Mouse (Mus musculus) hindbrain, embryonic 15.5 days (tissue): ENCODE data around the gene Tmc1. TPM values are rescaled to one million over a fixed set of nuclear protein-coding genes. Genes with fewer than 3 reads are reported as not detected.
A peak's percentile ranks its signal among the peaks of the same experiment; 100 is the strongest.

Experiments
- ATAC-seq: fragments of 200-750 bp; cut with Nextera tagmentation; 2 replicates; pipeline ENCODE4 v1.8.0; 2017; ENCODE audit warnings: low read depth, moderate number of reproducible peaks, moderate TSS enrichment; ENCODE audit not compliant: low FRiP score
- H3K27ac ChIP-seq: fragments of 300-500 bp; sonication (generic); replicated peaks from 2 replicates; pipeline ENCODE4 v1.5.1; 2015; ENCODE audit warnings: mild to moderate bottlenecking, inconsistent platforms
- H3K27me3 ChIP-seq: fragments of 300-500 bp; sonication (generic); 2 replicates; pipeline ENCODE4 v1.6.1; 2015; ENCODE audit warnings: control low read depth, inconsistent platforms
- H3K36me3 ChIP-seq: fragments of 300-500 bp; sonication (generic); 2 replicates; pipeline ENCODE4 v1.6.1; 2015; ENCODE audit warnings: control low read depth, inconsistent platforms
- H3K4me1 ChIP-seq: fragments of 300-500 bp; sonication (generic); replicated peaks from 2 replicates; pipeline ENCODE4 v1.6.1; 2015; ENCODE audit warnings: control low read depth, inconsistent platforms
- H3K4me2 ChIP-seq: fragments of 300-500 bp; sonication (generic); 2 replicates; pipeline ENCODE4 v1.6.1; 2015; ENCODE audit warnings: moderate library complexity, mild to moderate bottlenecking, inconsistent platforms
- H3K4me3 ChIP-seq: fragments of 300-500 bp; sonication (generic); 2 replicates; pipeline ENCODE4 v1.5.1; 2015; ENCODE audit warnings: mild to moderate bottlenecking, inconsistent platforms
- H3K9ac ChIP-seq: fragments of 300-500 bp; sonication (generic); 2 replicates; pipeline ENCODE4 v1.6.1; 2015; ENCODE audit warnings: inconsistent platforms
- H3K9me3 ChIP-seq: fragments of 300-500 bp; sonication (generic); 2 replicates; pipeline ENCODE4 v1.6.1; 2016; ENCODE audit warnings: control low read depth, inconsistent platforms
- WGBS: fragments of 180-500 bp; shearing (Covaris S2); methylation state at CpG from one replicate; pipeline ENCODE4 v1.1.7; 2015; 5-methylcytosine and 5-hydroxymethylcytosine counted together
- polyA plus RNA-seq: library from polyadenylated mRNA; unstranded; fragments of >200 nt; fragmentation: Nextera tagmentation; extraction: Ambion mirVana; gene quantifications from 2 replicates; pipeline ENCODE4 v1.2.1, GENCODE M21; 2015

The Tmc1 gene
- polyA plus RNA-seq, 1 experiment from 2014 or later, result not detected

GRCm38 (mm10) chr19:20875881-20876280 lies 78.1 kb downstream of the Tmc1 start:
- no peaks in the 10 kb centered on the region for H3K36me3 ChIP-seq
- 84% methylated on average over 4 of the region's 4 CpGs for WGBS
- no peak overlapping the region for H3K9ac ChIP-seq
- H3K4me1 ChIP-seq, result no peaks in the 10 kb centered on the region
- ATAC-seq, result no peak
- no peaks in the 10 kb centered on the region for H3K27me3 ChIP-seq
- H3K9me3 ChIP-seq, result no peaks in the 10 kb centered on the region
- H3K4me2 ChIP-seq, result no peak overlapping the region
- H3K27ac ChIP-seq, result no peak overlapping the region
- H3K4me3 ChIP-seq, result no peak overlapping the region

GRCm38 (mm10) chr19:20861779-20862178 lies 92.2 kb downstream of the Tmc1 start:
- 90% methylated on average over 4 of the region's 4 CpGs for WGBS

DNA sequence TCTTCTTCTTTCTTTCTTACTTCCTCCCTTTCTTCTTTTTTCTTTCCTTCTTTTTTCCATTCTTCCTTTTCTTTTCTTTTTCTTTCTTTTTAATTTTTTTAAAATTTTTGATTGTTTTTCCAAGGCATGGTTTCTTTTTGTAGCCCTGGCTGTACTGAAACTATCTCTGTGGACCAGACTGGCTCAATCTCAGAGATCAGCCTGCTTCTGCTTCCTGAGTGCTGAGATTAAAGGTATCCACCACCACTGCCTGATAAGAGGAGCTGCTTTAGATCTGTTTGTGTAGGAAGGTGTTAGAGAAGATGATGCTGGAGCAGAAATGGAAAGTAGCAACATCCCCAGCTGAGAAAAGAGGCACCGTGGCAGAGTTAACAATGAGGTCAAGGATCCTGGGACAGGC lies 93.7 kb downstream of the Tmc1 start:
- WGBS, result 98% methylated on average over 1 of the region's 1 CpGs
- no peak for ATAC-seq
- no peaks in the 10 kb centered on the region for H3K36me3 ChIP-seq
- no peak overlapping the region for H3K27ac ChIP-seq
- H3K4me3 ChIP-seq, result no peak overlapping the region
- H3K4me2 ChIP-seq, result no peak overlapping the region
- no peaks in the 10 kb centered on the region for H3K4me1 ChIP-seq
- no peak overlapping the region for H3K9ac ChIP-seq
- H3K9me3 ChIP-seq, result no peaks in the 10 kb centered on the region
- H3K27me3 ChIP-seq, result no peaks in the 10 kb centered on the region

More at GRCm38 (mm10) chr19:20861779-20862178, 92.2 kb downstream of the Tmc1 start:
- Histone ChIP-seq H3K27me3 (no peaks in the 10 kb centered on the region), H3K27ac (no peak overlapping the region), H3K4me3 (no peak overlapping the region), H3K4me2 (no peak overlapping the region), H3K36me3 (no peaks in the 10 kb centered on the region), H3K9ac (no peak overlapping the region), H3K9me3 (no peaks in the 10 kb centered on the region), H3K4me1 (no peaks in the 10 kb centered on the region)
- no peak for ATAC-seq

DNA sequence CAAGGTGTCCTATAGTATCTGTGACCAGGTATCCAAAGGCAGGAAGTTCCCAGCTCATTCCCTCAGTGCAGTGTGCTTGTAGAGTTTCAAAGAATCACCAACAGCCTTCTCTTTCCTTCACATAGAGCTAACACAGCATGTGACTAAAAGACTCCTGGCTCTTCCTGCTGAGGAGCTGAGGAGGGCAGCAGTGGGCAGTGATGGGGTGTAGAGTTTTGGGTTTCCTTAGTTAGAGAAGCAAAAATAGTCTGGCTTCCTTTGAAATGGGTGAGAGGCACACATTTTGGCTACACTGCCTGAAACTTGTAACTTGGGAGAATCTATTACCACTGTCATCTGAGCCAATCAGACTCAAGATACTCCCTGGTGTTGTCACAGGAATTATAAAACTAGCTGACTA lies 96.2 kb downstream of the Tmc1 start:
- no peaks in the 10 kb centered on the region for H3K4me1 ChIP-seq
- no peak overlapping the region for H3K27ac ChIP-seq
- H3K36me3 ChIP-seq, result no peaks in the 10 kb centered on the region
- H3K27me3 ChIP-seq, result no peaks in the 10 kb centered on the region
- no peaks in the 10 kb centered on the region for H3K9me3 ChIP-seq
- no peak overlapping the region for H3K4me2 ChIP-seq
- no peak overlapping the region for H3K4me3 ChIP-seq
- no peak overlapping the region for H3K9ac ChIP-seq
- ATAC-seq, result no peak

DNA sequence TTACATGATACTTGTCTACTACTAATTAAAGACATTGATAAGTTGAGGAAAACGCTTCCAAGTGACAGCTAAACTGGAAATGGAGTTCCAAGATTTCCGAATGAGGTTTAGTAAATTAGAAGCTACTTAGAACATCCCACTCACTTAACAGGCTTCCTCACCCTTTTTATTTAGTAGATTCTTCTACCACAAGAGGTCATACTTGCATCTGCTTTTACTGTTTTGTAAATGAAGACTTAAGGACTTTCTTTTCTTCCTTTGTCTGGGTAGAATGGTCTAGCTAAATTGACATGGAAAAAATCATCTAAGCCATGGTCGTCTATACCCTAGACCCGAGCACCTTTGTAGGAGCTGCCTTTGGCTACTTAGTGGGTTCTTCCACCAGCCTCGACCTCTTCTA lies 105.1 kb downstream of the Tmc1 start:
- 63% methylated on average over 5 of the region's 5 CpGs for WGBS
- no peak overlapping the region for H3K27ac ChIP-seq
- no peak overlapping the region for H3K9ac ChIP-seq
- H3K4me2 ChIP-seq, result no peak overlapping the region
- H3K4me3 ChIP-seq, result no peak overlapping the region
- no peaks in the 10 kb centered on the region for H3K4me1 ChIP-seq
- no peak for ATAC-seq
- no peaks in the 10 kb centered on the region for H3K27me3 ChIP-seq
- no peaks in the 10 kb centered on the region for H3K36me3 ChIP-seq
- no peaks in the 10 kb centered on the region for H3K9me3 ChIP-seq

DNA sequence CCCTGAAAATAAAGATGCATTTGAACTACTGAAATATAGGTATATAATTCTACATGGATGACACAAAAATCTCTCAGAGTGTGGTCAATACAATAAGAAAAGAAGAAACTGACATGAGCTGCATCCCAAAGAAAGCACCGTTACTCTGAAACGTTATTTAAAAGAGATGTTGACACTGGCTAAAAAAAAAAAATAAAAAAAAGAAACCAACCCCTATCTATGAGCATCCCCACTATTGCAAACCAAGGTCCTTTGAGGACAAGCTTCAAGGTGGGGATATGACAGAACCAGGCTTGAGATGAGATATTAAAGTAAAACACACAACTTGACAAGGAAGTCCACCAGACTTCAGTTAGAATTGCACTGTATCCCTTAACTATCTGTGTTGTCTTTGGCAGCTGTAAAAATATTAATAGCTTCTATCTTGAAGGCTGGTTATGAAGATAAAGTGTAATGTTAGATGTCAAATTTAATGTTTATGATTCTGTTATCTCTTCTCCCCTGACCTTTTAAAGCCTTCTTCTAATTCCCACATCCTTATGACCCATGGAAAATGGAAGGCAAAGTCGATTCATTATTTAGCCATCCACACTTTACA lies 106.4 kb downstream of the Tmc1 start:
- Histone ChIP-seq H3K4me1 (no peaks in the 10 kb centered on the region), H3K27me3 (no peaks in the 10 kb centered on the region), H3K27ac (no peak overlapping the region), H3K4me3 (no peak overlapping the region), H3K9ac (no peak overlapping the region), H3K36me3 (no peaks in the 10 kb centered on the region), H3K4me2 (no peak overlapping the region), H3K9me3 (no peaks in the 10 kb centered on the region)
- no peak for ATAC-seq
- 83% methylated on average over 3 of the region's 3 CpGs for WGBS

GRCm38 (mm10) chr19:20837422-20837821 lies 116.6 kb downstream of the Tmc1 start:
- Histone ChIP-seq H3K9ac (no peak overlapping the region), H3K4me1 (no peaks in the 10 kb centered on the region; the same call in 1 of the 2 replicates), H3K4me2 (no peak overlapping the region), H3K4me3 (no peak overlapping the region), H3K27me3 (no peaks in the 10 kb centered on the region), H3K27ac (no peak overlapping the region), H3K9me3 (no peaks in the 10 kb centered on the region), H3K36me3 (no peaks in the 10 kb centered on the region)
- ATAC-seq, result no peak
- WGBS, result 30% methylated on average over 2 of the region's 2 CpGs

- Histone ChIP-seq H3K4me2 (no peak overlapping the region), H3K27ac (no peak overlapping the region), H3K27me3 (no peaks in the 10 kb centered on the region), H3K9me3 (no peaks in the 10 kb centered on the region), H3K4me3 (no peak overlapping the region), H3K9ac (no peak overlapping the region), H3K36me3 (no peaks in the 10 kb centered on the region), H3K4me1 (no peaks in the 10 kb centered on the region; the same call in 1 of the 2 replicates)
- ATAC-seq, result no peak
- WGBS, result 62% methylated on average over 9 of the region's 9 CpGs
Measured at GRCm38 (mm10) chr19:20836055-20836845, 117.8 kb downstream of the Tmc1 start.

DNA sequence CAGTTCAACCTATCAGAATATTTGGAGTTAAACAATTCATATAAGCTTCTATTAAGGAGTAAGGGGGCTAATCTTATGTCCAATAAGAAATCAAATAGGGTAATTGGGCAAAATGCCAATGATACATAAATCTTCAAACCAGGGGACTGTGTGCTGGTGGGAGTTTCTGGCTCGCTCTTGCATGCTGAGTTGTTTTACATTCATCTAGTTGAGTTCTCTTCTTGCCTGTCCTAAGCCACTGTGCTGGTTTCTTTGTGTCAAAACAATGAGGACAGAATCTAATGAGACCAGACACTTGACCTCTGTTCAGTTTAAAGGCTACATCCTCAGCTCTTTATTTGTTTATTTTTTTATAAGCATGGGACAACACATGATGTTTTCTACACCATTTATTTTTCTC lies 119.1 kb downstream of the Tmc1 start:
- Histone ChIP-seq H3K36me3 (no peaks in the 10 kb centered on the region), H3K4me1 (no peaks in the 10 kb centered on the region; the same call in 1 of the 2 replicates), H3K4me2 (no peak overlapping the region), H3K27ac (no peak overlapping the region), H3K9me3 (no peaks in the 10 kb centered on the region), H3K4me3 (no peak overlapping the region), H3K27me3 (no peaks in the 10 kb centered on the region), H3K9ac (no peak overlapping the region)
- WGBS, result 17% methylated on average over 1 of the region's 1 CpGs
- ATAC-seq, result no peak

GRCm38 (mm10) chr19:20799460-20799859 lies 154.5 kb downstream of the Tmc1 start:
- no peaks in the 10 kb centered on the region for H3K36me3 ChIP-seq
- H3K4me2 ChIP-seq, result no peak overlapping the region
- no peak overlapping the region for H3K4me3 ChIP-seq
- H3K27me3 ChIP-seq, result no peaks in the 10 kb centered on the region
- no peak overlapping the region for H3K9ac ChIP-seq
- H3K4me1 ChIP-seq, result no peaks in the 10 kb centered on the region
- ATAC-seq, result no peak
- H3K9me3 ChIP-seq, result no peaks in the 10 kb centered on the region
- no peak overlapping the region for H3K27ac ChIP-seq

GRCm38 (mm10) chr19:20797558-20798101 lies 156.4 kb downstream of the Tmc1 start:
- H3K27ac ChIP-seq, result no peak overlapping the region
- no peaks in the 10 kb centered on the region for H3K4me1 ChIP-seq
- WGBS, result 32% methylated on average over 6 of the region's 6 CpGs
- no peaks in the 10 kb centered on the region for H3K27me3 ChIP-seq
- H3K36me3 ChIP-seq, result no peaks in the 10 kb centered on the region
- no peak overlapping the region for H3K9ac ChIP-seq
- H3K9me3 ChIP-seq, result no peaks in the 10 kb centered on the region
- no peak overlapping the region for H3K4me2 ChIP-seq
- no peak overlapping the region for H3K4me3 ChIP-seq
- ATAC-seq, result peak; percentile 59; the same call in 1 of the 2 replicates

DNA sequence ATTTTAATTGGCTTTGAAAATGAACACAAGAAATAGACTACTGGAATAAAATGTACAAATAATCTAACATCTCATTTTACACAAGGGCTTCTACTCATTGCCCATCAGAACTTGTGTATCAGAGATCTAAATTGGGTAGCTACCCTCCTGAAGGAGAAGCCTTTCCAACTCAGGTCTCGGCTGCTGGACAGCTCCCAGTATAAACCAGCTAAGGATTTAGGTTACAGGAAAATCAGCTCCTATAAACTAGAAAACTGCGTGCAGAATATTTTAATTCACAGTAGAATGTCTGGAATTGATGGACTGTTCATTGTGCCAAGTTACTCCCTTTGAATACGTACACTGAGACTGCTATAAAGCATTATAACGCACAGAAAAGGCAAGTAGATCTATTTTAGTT lies 158.0 kb downstream of the Tmc1 start:
- Histone ChIP-seq H3K4me1 (no peaks in the 10 kb centered on the region), H3K9ac (no peak overlapping the region), H3K4me2 (no peak overlapping the region), H3K27me3 (no peaks in the 10 kb centered on the region), H3K4me3 (no peak overlapping the region), H3K36me3 (no peaks in the 10 kb centered on the region), H3K27ac (no peak overlapping the region), H3K9me3 (no peaks in the 10 kb centered on the region)
- no peak for ATAC-seq
- 75% methylated on average over 4 of the region's 4 CpGs for WGBS
